9 mouse cellular contexts compared by ENCODE assay signal in genomic region chr8:57765726-57766351, GRCm38 (mm10).
A peak's percentile ranks its signal among the peaks of the same experiment; 100 is the strongest.
DNase-seq lines count a peak whose midpoint lies in the region; ATAC-seq and TF ChIP-seq lines count a peak whose summit lies in the region.
"Had no signal": no experiment of that assay in that cellular context is flagged by ENCODE, and none has a peak within 500 bp of the region (broad histone marks: within the 10 kb centered on the region; RNA-seq: fewer than 3 reads in every experiment).

No protein-coding gene starts in this region.

- WGBS in kidney, embryonic 14.5 days = 11% methylated on average over 13 of the region's 13 CpGs
- 28% methylated on average over 13 of the region's 13 CpGs for WGBS in kidney, adult 2 months
- 12% methylated on average over 13 of the region's 13 CpGs for WGBS in forebrain, postnatal 0 days
- WGBS in midbrain, postnatal 0 days = 15% methylated on average over 13 of the region's 13 CpGs

- no peak for DNase-seq in kidney, adult 2 months
- DNase-seq in brain, embryonic 14.5 days (ENCODE audit: low read depth) = peak; percentile 71
- DNase-seq in forebrain, postnatal 0 days = no peak
- no peak for DNase-seq in midbrain, postnatal 0 days (ENCODE audit: low spot score)
- DNase-seq in gastrocnemius, postnatal 10 days = no peak
- DNase-seq in B cell, adult 2 months = no peak
- DNase-seq in cerebellum, adult 11 months = no peak
- DNase-seq: thymus, postnatal 36 days had no signal

- H3K27ac ChIP-seq in kidney, embryonic 14.5 days (ENCODE audit: low read depth, low read length) = no peak overlapping the region
- no peak overlapping the region for H3K27ac ChIP-seq in kidney, adult 2 months (ENCODE audit: insufficient read depth, low read depth, low read length)
- no peak overlapping the region for H3K27ac ChIP-seq in forebrain, postnatal 0 days (ENCODE audit: low read depth, low read length)
- 0 out of 2 replicates have a peak overlapping the region, but pooled peaks have one; percentile 12 for H3K27ac ChIP-seq in midbrain, postnatal 0 days (ENCODE audit: low read depth, low read length)

- no peak overlapping the region; the same call in 1 of the 2 replicates for H3K9ac ChIP-seq in kidney, embryonic 14.5 days (ENCODE audit: low read depth, low read length)
- H3K9ac ChIP-seq in forebrain, postnatal 0 days = 0 out of 2 replicates have a peak overlapping the region, but pooled peaks have one; percentile 6
- H3K9ac ChIP-seq in midbrain, postnatal 0 days (replicated peaks; ENCODE audit: low read length, poor library complexity, severe bottlenecking) = no peak overlapping the region

- ATAC-seq in kidney, embryonic 14.5 days (ENCODE audit: low FRiP score, low TSS enrichment) = no peak
- peak; percentile 32 for ATAC-seq in forebrain, postnatal 0 days
- peak; percentile 31; the same call in 1 of the 2 replicates for ATAC-seq in midbrain, postnatal 0 days (ENCODE audit: low FRiP score)

- H3K9me3 ChIP-seq in kidney, embryonic 14.5 days (ENCODE audit: control insufficient read depth, low read length) = no peaks in the 10 kb centered on the region
- no peaks in the 10 kb centered on the region for H3K9me3 ChIP-seq in forebrain, postnatal 0 days (ENCODE audit: low read length)
- no peaks in the 10 kb centered on the region for H3K9me3 ChIP-seq in midbrain, postnatal 0 days (ENCODE audit: low read length)

- no peaks in the 10 kb centered on the region for H3K36me3 ChIP-seq in kidney, embryonic 14.5 days (ENCODE audit: control insufficient read depth, insufficient read depth, low read length)
- no peaks in the 10 kb centered on the region for H3K36me3 ChIP-seq in kidney, adult 2 months (ENCODE audit: control insufficient read depth, insufficient read depth, low read length)
- no peaks in the 10 kb centered on the region for H3K36me3 ChIP-seq in forebrain, postnatal 0 days (ENCODE audit: insufficient read depth)
- no peaks in the 10 kb centered on the region for H3K36me3 ChIP-seq in midbrain, postnatal 0 days (ENCODE audit: insufficient read depth, low read length)

- TF ChIP-seq POLR2A in kidney, adult 2 months (IDR thresholded peaks at IDR 0.05; ENCODE audit: low read depth, low read length) = no peak
- no peak for TF ChIP-seq POLR2A in brain, embryonic 14.5 days (IDR thresholded peaks at IDR 0.05; ENCODE audit: borderline replicate concordance, extremely low read depth, insufficient read depth, insufficient read length, poor library complexity, severe bottlenecking)

- no peak overlapping the region for H3K4me3 ChIP-seq in kidney, embryonic 14.5 days (ENCODE audit: low read length)
- no peak overlapping the region for H3K4me3 ChIP-seq in kidney, adult 2 months (ENCODE audit: insufficient read depth, low read depth, low read length)
- 0 out of 2 replicates have a peak overlapping the region, but pooled peaks have one; percentile 5 for H3K4me3 ChIP-seq in forebrain, postnatal 0 days (ENCODE audit: low read depth, low read length)
- no peak overlapping the region for H3K4me3 ChIP-seq in midbrain, postnatal 0 days (ENCODE audit: low read depth, low read length)

- H3K4me1 ChIP-seq in kidney, embryonic 14.5 days (ENCODE audit: control insufficient read depth, insufficient read depth, low read length) = no peaks in the 10 kb centered on the region
- no peaks in the 10 kb centered on the region for H3K4me1 ChIP-seq in kidney, adult 2 months (ENCODE audit: control insufficient read depth, insufficient read depth, low read length)
- peaks cover 6% of the 10 kb centered on the region; the same call in 1 of the 2 replicates for H3K4me1 ChIP-seq in forebrain, postnatal 0 days (ENCODE audit: insufficient read depth)
- peaks cover 4% of the 10 kb centered on the region; the same call in 1 of the 2 replicates for H3K4me1 ChIP-seq in midbrain, postnatal 0 days (ENCODE audit: insufficient read depth, low read length)

- TF ChIP-seq CTCF in kidney, adult 2 months (conservative IDR thresholded peaks at IDR 0.05; ENCODE audit: insufficient read depth, insufficient read length, low read depth, low read length) = no peak
- no peak for TF ChIP-seq CTCF in brain, embryonic 14.5 days (IDR thresholded peaks at IDR 0.05; ENCODE audit: borderline replicate concordance, extremely low read depth, insufficient read depth, insufficient read length)
- TF ChIP-seq CTCF in forebrain, postnatal 0 days (IDR thresholded peaks at IDR 0.05; ENCODE audit: low read depth) = no peak
- no peak for TF ChIP-seq CTCF in midbrain, postnatal 0 days (IDR thresholded peaks at IDR 0.05)

- no peaks in the 10 kb centered on the region for H3K27me3 ChIP-seq in kidney, embryonic 14.5 days (ENCODE audit: control insufficient read depth, insufficient read depth, low read length)
- H3K27me3 ChIP-seq in kidney, adult 2 months (replicated peaks; ENCODE audit: control insufficient read depth, insufficient read depth, low read length) = no peaks in the 10 kb centered on the region
- H3K27me3 ChIP-seq in forebrain, postnatal 0 days (ENCODE audit: insufficient read depth, low read length) = no peaks in the 10 kb centered on the region
- H3K27me3 ChIP-seq in midbrain, postnatal 0 days (ENCODE audit: insufficient read depth, low read length) = no peaks in the 10 kb centered on the region

- peak overlapping the region; percentile 21; the same call in 1 of the 2 replicates for H3K4me2 ChIP-seq in kidney, embryonic 14.5 days (replicated peaks; ENCODE audit: low read depth, low read length)
- H3K4me2 ChIP-seq in forebrain, postnatal 0 days (ENCODE audit: low read depth) = peak overlapping the region; percentile 32
- peak overlapping the region; percentile 29 for H3K4me2 ChIP-seq in midbrain, postnatal 0 days (ENCODE audit: low read depth, low read length, poor library complexity, severe bottlenecking)
